Mouse (Mus musculus) heart, adult 2 months (tissue): ENCODE results near the gene Pitpnm3. TPM values are rescaled to one million over a fixed set of nuclear protein-coding genes. Genes with fewer than 3 reads are reported as not detected.

Source experiments
- DNase-seq, 2 experiments: peaks; one replicate each; pipeline ENCODE4 v3.0.0; 2021
- H3K27ac ChIP-seq: fragments of 200-600 bp; 2 replicates; pipeline ENCODE4 v1.8.1; 2022
- H3K27me3 ChIP-seq: fragments of 200-500 bp; 2 replicates; pipeline ENCODE4 v1.6.1; 2012; ENCODE audit warnings: mild to moderate bottlenecking, low read length, inconsistent platforms, mixed read lengths; ENCODE audit not compliant: control insufficient read depth, insufficient read depth
- H3K36me3 ChIP-seq: fragments of 200-500 bp; 2 replicates; pipeline ENCODE4 v1.6.1; 2012; ENCODE audit warnings: low read length, inconsistent platforms; ENCODE audit not compliant: control insufficient read depth, insufficient read depth
- H3K4me1 ChIP-seq: fragments of 200-500 bp; 2 replicates; pipeline ENCODE4 v1.6.1; 2011; ENCODE audit warnings: low read length; ENCODE audit not compliant: control insufficient read depth, insufficient read depth
- H3K4me3 ChIP-seq: fragments of 200-600 bp; 2 replicates; pipeline ENCODE4 v1.8.1; 2022
- H3K79me2 ChIP-seq: fragments of 200-500 bp; replicated peaks from 2 replicates; pipeline ENCODE4 v1.6.1; 2012; ENCODE audit warnings: mild to moderate bottlenecking, inconsistent platforms, low read length, moderate library complexity, mixed read lengths; ENCODE audit not compliant: control insufficient read depth, insufficient read depth
- H3K9ac ChIP-seq: fragments of 200-500 bp; 2 replicates; pipeline ENCODE4 v1.6.1; 2012; ENCODE audit warnings: low read depth, mild to moderate bottlenecking, control low read depth, inconsistent platforms, low read length, mixed read lengths
- CTCF ChIP-seq: fragments of 200-600 bp; IDR thresholded peaks from 2 replicates; pipeline ENCODE4 v1.8.1; 2022; ENCODE audit warnings: antibody characterized with exemption, mild to moderate bottlenecking, moderate library complexity
- EP300 ChIP-seq: fragments of 200-500 bp; IDR thresholded peaks from 2 replicates; pipeline ENCODE4 v1.6.1; 2011; ENCODE audit warnings: low read depth, low read length, control low read depth; ENCODE audit not compliant: insufficient read depth
- POLR2A ChIP-seq: fragments of 200-500 bp; IDR thresholded peaks from 2 replicates; pipeline ENCODE4 v1.6.1; 2011; ENCODE audit warnings: mild to moderate bottlenecking, low read depth, low read length, control low read depth; ENCODE audit not compliant: insufficient read depth
- WGBS: fragments of 180-500 bp; shearing (Covaris S2); methylation state at CpG from one replicate; pipeline ENCODE4 v1.1.7; 2018; 5-methylcytosine and 5-hydroxymethylcytosine counted together
- intact Hi-C: fragments of 180-260 bp; cut with DNase I; formaldehyde crosslinking; loops from one replicate; pipeline ENCODE4 v1.15.1; 2025
- polyA plus RNA-seq: library from polyadenylated mRNA; depleted of rRNA; stranded (reverse); fragments of >200 nt; gene quantifications from 2 replicates; pipeline ENCODE4 v1.2.3, GENCODE M21; 2012
- total RNA-seq, 2 experiments: library from RNA; stranded (reverse); gene quantifications; 2 replicates each; pipeline ENCODE4 v1.2.3; 2021

Gene Pitpnm3
- total and polyA plus RNA-seq, 3 experiments = 1.2 to 5.1 (median 2.0) TPM

DNA sequence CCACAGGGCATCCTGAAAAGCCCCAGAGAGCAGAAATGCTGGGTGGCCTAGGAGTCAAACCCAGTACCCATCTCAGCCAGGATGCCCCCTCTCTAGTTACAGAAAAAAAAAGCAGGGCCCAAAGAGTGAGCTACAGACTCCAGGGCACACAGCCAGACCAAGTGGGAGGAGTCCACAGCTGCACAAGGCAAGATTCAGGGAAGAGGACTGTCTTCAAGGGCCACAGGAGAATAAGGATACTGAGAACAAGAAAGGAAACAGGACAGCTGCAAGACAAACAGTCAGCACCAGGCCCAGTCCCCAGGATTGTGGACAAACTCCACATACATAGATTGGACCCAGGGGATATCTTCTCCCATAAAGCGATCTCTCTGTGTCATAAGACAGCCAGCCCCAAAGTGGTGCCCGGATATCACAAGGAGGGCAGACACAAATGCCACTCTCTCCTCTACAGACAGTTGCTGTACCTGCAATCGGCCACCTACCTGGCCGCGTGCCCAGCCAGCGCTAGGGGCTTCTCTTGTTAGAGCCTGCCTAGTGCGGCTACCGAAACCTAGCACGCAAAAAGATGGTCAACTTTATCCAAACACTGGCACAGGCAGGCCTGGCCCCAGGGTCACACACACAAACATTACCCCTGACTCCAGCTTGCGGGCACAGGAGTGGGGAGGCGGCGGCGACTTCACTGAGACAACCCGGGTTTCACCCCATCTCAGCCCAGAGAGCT is 85.2 kb downstream of the Pitpnm3 start:
- intact Hi-C loops = no loop called here
- H3K4me1 ChIP-seq = no peaks in the 10 kb centered on the region
- WGBS = 41% methylated on average over 14 of the region's 14 CpGs
- H3K79me2 ChIP-seq = no peaks in the 10 kb centered on the region
- H3K9ac ChIP-seq = no peak overlapping the region
- TF ChIP-seq EP300 = no peak
- TF ChIP-seq CTCF = no peak
- TF ChIP-seq POLR2A = no peak
- H3K4me3 ChIP-seq = no peak overlapping the region
- no peak overlapping the region for H3K27ac ChIP-seq
- no peaks in the 10 kb centered on the region for H3K36me3 ChIP-seq
- H3K27me3 ChIP-seq = no peaks in the 10 kb centered on the region
- DNase-seq = no peak

DNA sequence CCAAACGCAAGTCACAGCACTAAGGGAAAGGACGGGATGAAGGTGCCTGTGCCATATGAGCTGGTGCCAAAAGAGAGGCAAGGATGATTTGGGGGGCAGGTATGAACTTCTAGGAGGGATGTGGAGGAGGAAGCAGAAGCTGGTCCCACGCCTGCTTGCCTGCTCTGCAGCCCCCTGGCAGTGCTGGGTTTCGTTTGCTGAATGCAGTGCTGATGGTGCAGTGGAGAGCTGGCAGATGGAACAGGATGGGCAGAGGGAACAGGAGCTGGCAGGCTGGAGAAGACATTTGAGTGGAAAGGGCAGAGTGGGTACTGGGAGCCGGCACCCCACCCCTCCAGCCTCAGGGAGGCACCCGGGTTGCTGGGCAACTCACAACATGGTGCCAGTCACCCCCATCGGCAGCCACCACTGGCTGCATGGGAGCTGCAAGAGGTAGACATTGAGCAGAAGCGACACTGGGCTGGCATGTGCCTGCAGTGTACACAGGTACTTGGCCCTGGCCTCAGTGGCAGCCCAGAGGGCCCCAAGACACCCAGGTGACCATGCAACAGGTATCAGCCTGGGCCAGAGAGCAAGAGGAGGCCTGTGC is 86.3 kb downstream of the Pitpnm3 start:
- intact Hi-C loops = no loop called here
- 92% methylated on average over 8 of the region's 8 CpGs for WGBS

DNA sequence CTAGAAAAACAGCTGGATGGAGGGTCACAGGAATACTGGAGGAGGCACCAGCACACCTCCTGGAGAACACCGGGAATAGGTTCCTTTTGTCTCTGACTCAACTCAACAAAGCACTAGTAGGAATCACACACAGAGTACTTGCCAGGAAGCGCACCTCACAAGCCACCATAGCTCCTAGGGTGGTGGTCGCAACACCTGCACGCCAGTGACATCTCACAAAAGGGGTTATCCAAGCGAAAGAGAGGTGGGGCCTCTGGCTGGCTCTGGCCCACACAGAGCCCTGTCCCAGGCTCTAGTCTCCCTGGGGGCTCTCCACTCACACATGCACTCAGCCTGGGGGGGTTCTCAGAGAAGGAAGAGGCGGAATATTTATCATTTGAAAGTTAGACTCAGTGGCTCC is 86.8 kb downstream of the Pitpnm3 start:
- TF ChIP-seq EP300 (no peak), POLR2A (no peak), CTCF (no peak)
- Histone ChIP-seq H3K27ac (no peak overlapping the region), H3K79me2 (no peaks in the 10 kb centered on the region), H3K4me1 (no peaks in the 10 kb centered on the region), H3K36me3 (no peaks in the 10 kb centered on the region), H3K4me3 (no peak overlapping the region), H3K27me3 (no peaks in the 10 kb centered on the region), H3K9ac (no peak overlapping the region)
- intact Hi-C loops = no loop called here
- WGBS = 88% methylated on average over 6 of the region's 6 CpGs
- DNase-seq = no peak

More for the DNA sequence above, 86.3 kb downstream of the Pitpnm3 start:
- Histone ChIP-seq H3K79me2 (no peaks in the 10 kb centered on the region), H3K36me3 (no peaks in the 10 kb centered on the region), H3K27ac (no peak overlapping the region), H3K4me1 (no peaks in the 10 kb centered on the region), H3K9ac (no peak overlapping the region), H3K27me3 (no peaks in the 10 kb centered on the region), H3K4me3 (no peak overlapping the region)
- TF ChIP-seq CTCF (no peak), POLR2A (no peak)
- DNase-seq = no peak

DNA sequence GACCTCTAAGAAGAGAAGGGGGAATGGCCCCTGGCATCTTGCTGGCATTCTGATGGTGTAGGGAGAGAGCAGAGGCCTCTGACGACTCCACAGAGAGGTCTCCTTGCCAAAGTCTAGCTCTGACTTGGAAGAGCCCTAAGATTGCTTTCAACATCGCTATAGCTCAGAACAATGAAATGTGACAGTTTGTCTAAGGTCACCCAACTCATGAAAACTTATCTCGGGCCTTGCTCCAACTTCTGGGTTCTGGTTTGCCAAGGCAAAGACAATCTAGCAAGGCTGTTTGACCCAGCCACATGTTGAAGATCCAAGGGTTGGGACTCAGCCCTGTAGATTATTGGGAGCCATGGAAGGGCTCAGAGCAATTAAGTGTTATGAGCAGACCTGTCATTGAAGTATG is 91.3 kb downstream of the Pitpnm3 start:
- DNase-seq = no peak
- 35% methylated on average over 3 of the region's 3 CpGs for WGBS

DNA sequence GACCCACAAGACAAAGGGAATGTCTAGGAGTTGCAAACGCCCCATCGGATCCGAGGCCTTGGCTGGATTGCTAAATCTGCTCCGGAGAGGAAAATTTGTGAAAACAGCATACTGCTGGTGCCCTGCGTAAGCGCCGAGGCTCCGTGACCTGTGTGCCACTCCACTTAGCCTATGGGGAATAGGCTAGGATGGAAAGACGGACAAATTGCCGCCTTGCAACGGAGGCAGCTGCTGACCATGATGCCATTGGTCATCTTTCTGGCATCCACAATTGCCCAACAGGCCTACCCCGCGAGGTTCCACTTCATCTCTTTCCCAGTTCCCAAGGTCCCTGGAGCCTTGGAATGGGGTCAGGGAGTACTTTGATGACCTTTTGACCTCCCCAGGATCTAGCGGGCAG is 92.9 kb downstream of the Pitpnm3 start:
- Histone ChIP-seq H3K4me3 (peak overlapping the region; percentile 69), H3K36me3 (no peaks in the 10 kb centered on the region), H3K4me1 (peaks cover 2% of the 10 kb centered on the region), H3K9ac (no peak overlapping the region), H3K27ac (no peak overlapping the region), H3K27me3 (no peaks in the 10 kb centered on the region), H3K79me2 (no peaks in the 10 kb centered on the region)
- TF ChIP-seq CTCF (no peak), POLR2A (no peak), EP300 (no peak)
- intact Hi-C loops = no loop called here
- under 1% methylated on average over 14 of the region's 14 CpGs for WGBS
- DNase-seq = no peak

More for the DNA sequence above, 91.3 kb downstream of the Pitpnm3 start:
- Histone ChIP-seq H3K9ac (no peak overlapping the region), H3K27ac (no peak overlapping the region), H3K79me2 (no peaks in the 10 kb centered on the region), H3K4me3 (no peak overlapping the region), H3K4me1 (peaks cover 2% of the 10 kb centered on the region), H3K27me3 (no peaks in the 10 kb centered on the region), H3K36me3 (no peaks in the 10 kb centered on the region)
- intact Hi-C loops = no loop called here
- TF ChIP-seq CTCF (no peak), EP300 (no peak)

DNA sequence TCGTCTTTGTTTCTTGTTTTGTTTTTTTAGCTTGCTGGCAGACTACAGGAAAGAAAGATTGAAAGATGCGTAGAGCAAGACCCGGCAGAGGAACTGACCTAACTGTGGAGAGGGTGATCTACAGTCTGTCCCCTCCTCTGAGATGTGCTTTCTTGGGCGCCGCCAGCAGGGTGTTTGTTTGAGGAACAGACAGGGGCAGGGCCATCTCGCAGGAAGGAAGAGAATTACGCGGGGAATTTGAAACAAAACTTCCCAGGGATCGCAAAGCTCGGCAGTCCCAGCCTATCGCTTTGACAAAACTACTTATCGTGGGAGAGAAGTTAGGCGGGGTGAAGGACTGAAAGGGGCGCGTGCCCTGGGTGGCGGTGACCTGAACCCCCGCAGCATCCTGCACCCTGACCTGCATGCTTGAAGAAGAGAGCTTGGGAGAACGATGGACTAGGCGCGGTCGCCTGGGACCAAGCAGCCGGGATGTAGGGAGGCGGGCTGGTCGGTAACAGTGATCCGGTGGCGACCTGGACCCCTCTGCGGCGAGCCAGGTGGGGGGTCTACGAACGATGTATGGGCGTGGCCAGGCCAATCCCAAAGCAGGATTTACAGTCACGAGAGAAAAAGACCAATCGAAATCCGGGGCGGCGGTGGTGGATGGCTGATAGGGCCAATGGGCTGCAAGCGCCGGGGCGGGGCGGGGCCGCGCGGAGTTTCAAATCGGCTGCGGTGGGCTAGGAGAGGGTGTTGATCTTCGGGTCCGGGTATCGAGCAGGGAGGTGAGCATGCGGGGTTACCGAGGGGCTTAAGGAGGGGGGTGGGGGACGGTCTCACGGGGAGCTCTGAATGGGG is 93.6 kb downstream of the Pitpnm3 start, which contains the start of gene Pimreg:
TSS of gene Pimreg (plus strand) at position 265 of the 840 bp plus-strand sequence.
- Histone ChIP-seq H3K36me3 (no peaks in the 10 kb centered on the region), H3K4me1 (peaks cover 2% of the 10 kb centered on the region), H3K27me3 (no peaks in the 10 kb centered on the region), H3K27ac (peak within 1 kb of the TSS; percentile 4; the same call in 1 of the 2 replicates), H3K4me3 (peak within 1 kb of the TSS; percentile 69), H3K9ac (peak within 1 kb of the TSS; percentile 35; the same call in 1 of the 2 replicates), H3K79me2 (no peaks in the 10 kb centered on the region)
- TF ChIP-seq EP300 (no peak), CTCF (peak; percentile 53), POLR2A (peak; percentile 42; the same call in 1 of the 2 replicates)
- DNase-seq = peak; percentile 83 to 84
- WGBS = 1% methylated on average over 52 of the region's 52 CpGs
- intact Hi-C loops = no loop called here
